Mouse (Mus musculus): Measurements from ENCODE around the gene Krtdap.

Krtdap gene

DNA sequence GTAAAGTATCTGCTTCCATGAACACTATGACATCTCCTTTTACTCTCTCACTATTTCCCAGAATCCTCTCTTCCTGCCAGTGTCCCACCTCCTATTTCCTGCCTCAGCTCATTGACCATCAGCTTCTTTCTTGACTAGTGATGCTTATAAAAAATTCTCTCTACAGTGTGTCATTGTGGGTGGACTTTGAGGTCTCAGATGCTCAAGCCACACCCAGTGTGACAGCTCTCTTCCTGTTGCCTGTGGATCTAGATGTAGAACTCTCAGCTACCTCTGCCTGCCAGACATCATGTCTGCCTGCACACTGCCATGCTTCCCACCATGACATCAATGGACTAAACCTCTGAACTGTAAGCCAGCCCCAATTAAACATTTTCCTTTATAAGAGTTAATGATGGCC is 49.6 kb downstream of the Krtdap start:
- DNase-seq (ENCODE audit: low spot score in 2 of 2): no peak

DNA sequence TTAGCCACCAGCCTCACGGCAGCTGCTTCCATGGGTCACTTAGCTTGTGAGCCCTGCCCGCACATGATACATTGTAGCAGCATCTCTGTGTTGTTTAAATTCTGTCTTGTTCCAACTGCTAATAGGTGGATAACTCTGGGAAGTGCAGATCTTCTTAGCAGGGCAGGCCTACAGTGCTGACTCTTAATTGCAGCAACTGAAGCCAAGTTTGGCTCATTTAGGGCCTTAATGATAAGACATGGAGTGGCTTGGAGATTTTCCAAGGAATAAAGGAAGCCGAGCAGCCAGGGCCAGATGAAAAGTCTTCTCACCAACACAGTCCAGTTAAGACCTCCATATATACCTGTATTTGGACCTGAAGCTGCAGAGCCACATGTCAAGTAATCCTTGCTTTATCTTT is 52.6 kb downstream of the Krtdap start:
- DNase-seq (ENCODE audit: low spot score in 2 of 2): no peak
